Mouse (Mus musculus): ENCODE data around the gene Thada. TPM values are rescaled to one million over a fixed set of nuclear protein-coding genes. Genes with fewer than 3 reads are reported as not detected.
"Not testable (repeated sequence)": the region's sequence is repeated elsewhere in the genome, so short reads cannot be mapped to it uniquely, and the experiment has no call there.

Gene Thada
- total RNA-seq, 2 experiments from 2014 or later = 12.9 to 15.2 TPM

- DNase-seq (ENCODE audit: low spot score in 2 of 2) = peak; percentile 69 to 82
Observed at GRCm38 (mm10) chr17:84188374-84188961, 277.5 kb downstream of the Thada start.

GRCm38 (mm10) chr17:84187727-84188373, 278.2 kb downstream of the Thada start, which contains the start of gene Zfp36l2:
Zfp36l2 (minus strand) TSS chr17:84187947.
- peak; percentile 66 to 85 for DNase-seq (ENCODE audit: low spot score in 2 of 2)

- DNase-seq (ENCODE audit: low spot score in 2 of 2) = not testable (repeated sequence)
Observed at GRCm38 (mm10) chr17:84187264-84187663, 278.7 kb downstream of the Thada start.

DNA sequence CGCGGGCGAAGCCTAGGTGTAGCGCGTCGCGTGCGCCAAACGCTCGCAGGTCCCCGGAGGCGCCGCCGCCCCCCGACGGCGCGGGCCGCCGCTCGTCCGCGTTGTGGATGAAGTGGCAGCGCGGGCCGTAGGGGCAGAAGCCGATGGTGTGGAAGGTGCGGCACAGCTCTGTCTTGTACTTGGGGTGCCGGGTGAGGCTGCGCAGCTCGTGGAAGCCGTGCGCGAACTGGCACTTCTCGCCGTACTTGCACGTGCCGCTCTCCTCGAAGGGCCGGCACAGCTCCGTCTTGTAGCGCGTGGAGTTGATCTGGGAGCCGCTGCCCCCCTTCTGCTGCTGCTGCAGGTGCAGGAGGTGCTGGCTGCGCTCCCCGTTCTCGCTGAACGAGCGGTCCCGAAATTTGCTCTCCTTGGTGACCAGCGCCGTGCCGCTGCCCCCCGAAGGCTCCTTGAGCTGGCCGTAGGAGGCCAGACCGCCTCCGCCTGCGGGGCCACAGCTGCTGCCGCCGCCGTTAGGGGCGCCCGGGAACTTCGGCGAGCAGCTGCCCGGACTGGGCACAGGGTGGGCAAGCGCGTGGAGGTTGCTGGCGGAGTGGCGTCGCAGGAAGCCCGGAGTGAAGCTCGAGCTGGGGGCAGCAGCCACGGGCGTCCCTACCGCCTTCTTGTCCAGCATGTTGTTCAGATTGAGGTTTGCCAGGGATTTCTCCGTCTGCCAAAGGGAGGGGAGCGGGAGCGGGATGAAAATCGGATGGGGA, 279.4 kb downstream of the Thada start:
- DNase-seq (ENCODE audit: low spot score in 2 of 2) = peak in 1 of 2 experiments; percentile 11

DNA sequence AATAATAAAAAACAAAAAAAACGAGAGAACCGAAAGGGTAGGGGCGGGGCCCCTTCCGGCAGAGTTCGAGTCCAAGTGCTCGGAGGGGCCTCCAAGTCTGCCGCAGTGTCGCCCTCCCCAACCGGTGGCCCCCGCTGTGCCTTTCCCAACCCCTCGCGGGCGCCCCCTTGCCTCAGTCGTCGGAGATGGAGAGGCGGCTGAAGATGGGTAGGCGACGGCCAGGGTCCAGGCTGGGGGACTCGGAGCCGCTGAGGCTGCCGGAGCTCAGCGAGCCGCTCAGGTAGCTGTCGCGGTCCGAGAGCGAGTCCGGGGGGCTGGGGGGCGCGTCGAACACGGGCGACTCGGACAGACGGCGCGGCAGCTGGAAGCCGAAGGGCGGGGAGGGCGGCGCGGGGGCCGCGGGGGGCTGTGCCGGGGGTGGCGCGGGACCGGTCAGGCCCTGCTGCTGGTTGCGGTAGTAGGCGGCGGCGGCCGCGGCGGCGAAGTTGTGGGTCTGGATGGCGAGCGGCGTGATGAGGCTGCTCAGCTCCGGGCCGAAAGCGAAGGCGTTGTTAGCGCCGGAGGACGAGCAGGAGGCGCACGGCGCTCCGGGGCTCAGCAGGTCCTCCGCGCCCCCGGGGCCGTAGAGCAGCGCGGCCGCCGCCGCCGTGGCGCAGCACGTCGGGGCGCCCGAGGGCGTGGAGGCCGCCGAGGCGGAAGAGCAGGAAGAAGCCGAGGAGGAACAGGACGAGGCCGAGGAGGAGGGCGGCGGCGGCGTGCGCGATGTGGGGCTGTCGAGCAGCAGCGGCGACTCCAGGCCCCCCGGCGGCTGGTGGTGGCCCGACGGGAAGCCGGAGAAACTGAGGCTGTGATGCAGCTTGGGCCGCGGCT, 280.2 kb downstream of the Thada start:
- no peak for DNase-seq (ENCODE audit: low spot score in 2 of 2)

DNA sequence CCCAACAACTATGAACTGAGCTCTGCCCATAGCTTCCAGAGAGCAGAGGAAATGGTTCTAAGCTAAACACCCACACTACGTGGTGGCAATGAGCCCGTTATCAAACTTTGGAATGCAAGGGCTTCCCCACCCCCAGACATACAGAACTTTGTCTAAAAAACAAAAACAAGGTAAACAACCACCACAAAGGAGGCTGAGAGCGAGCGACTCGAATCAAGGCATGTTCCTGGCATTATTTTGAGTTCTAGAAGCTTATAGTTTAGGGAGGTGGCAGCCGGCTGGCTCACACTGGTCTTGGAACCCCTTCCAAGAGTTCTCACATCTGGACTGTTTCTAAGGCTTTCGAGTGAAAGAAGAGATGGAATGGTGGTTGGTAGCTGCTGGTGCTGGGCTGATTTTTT, 281.0 kb downstream of the Thada start:
- DNase-seq (ENCODE audit: low spot score in 2 of 2) = no peak

DNA sequence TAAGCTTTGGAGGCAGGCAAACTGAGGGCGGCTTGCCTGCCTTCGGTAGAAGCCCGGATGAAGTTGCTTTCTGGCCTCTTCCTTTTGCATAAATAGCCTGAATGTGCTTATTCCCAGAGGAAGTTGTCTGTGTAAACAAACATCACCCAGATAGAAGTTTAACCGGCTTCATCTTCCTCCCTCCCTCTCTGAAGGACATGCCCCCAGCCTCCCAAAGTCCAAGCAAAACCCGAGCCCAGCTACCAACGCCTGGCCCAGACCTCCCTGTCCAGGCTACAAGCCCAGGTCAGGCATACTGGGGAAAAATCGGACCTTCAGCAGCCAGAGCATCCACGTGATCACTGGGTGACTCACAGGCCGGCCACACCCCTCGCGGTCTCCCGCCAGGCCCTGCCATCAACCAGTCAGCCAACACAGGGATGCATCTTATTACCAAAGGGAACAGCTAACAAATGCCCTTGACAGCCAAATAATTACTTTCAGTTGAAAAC, 282.7 kb downstream of the Thada start:
- peak; percentile 63 to 76 for DNase-seq (ENCODE audit: low spot score in 2 of 2)

DNA sequence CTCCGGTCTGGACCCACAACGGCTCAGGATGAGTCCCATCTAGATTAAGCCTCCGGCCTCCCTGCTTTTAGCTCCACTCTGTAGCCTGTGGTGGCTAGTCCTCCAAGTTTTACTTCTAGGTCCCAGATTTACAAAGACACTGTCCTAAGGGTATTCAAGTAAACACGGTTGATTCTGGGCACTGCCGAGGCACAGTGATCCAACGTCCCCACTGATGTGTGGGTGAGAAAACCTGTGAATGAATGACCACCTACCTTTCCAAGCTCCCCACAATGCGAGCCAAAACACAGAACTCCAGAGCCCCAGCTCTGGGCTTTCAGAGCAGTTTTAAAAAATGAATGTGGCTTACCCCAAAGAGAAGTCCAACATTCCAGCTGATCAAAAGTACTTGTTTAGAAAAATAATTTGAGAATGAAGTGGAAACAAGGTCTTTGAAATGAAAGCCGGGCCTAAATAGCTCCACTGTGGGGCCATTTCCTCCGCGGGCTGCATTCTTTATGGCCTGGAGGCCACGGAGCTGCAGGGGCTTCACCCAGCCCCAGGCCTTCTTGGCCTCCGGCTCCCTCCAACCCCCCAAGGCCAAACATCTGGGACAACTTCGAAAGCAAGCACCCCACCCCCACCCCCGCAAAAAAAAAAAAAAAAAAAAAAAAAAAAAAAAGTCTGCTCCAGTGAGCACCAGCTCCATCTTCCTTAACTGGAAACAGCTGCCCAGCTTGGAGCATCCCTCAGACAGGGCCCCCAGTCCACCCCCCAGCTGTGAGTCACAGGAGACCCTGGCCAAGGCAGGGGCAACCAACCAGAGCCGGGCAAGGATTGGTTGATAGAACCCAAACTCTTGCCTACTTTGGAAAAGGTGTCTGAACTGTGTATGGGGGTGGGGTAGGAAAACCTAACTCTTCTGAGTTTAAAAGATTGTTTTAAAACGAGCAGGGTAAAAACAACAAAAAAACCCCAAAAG, 283.4 kb downstream of the Thada start:
- DNase-seq (ENCODE audit: low spot score in 2 of 2) = no peak

- no peak for DNase-seq (ENCODE audit: low spot score in 2 of 2)
Observed at GRCm38 (mm10) chr17:84181502-84182310, 284.3 kb downstream of the Thada start.

- DNase-seq (ENCODE audit: low spot score in 2 of 2) = no peak
Observed at GRCm38 (mm10) chr17:84180715-84181501, 285.1 kb downstream of the Thada start.

DNA sequence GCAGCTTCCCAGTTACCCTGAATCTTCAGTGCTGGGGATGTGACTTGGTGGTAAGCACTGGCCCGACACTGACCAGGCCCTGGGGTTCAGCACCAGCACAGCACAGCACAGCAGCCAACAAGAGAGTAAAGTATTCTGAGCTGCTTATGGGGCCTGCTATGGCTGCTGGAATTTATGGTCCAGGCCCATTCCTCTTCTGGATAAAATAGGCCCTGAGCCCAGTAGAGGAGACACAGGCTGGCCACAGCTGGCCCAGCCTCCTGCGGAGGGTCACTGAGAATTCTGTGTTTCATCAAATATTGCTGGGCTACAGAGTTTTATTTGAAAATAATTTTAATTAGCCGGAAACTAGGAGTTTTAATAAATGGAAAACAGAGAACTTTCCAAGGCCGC, 286.0 kb downstream of the Thada start:
- DNase-seq (ENCODE audit: low spot score in 2 of 2) = no peak

- no peak for DNase-seq (ENCODE audit: low spot score in 2 of 2)
Observed at GRCm38 (mm10) chr17:84179026-84179972, 286.7 kb downstream of the Thada start.

- DNase-seq (ENCODE audit: low spot score in 2 of 2) = no peak
Observed at GRCm38 (mm10) chr17:84177481-84177880, 288.5 kb downstream of the Thada start.

DNA sequence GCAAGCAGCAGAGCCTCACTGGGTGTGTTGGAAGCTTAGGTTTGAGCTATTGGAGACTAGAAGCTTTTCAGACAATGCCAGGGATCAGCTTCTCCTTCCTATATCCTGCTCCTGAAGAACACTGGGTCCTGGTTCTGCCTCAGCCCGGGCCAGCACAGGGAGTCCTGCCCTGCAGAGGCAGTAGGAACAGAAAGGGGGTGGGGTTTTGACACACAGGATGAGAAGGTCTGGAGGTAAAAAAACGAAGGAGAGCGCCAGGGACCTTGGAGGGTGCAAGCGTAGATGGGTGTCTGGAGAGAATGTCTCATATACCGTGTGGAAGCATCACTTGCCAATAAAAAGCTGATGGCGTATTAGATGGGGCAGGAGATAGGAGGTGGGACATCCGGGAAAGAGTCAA, 289.6 kb downstream of the Thada start:
- no peak for DNase-seq (ENCODE audit: low spot score in 2 of 2)

- DNase-seq (ENCODE audit: low spot score in 2 of 2) = no peak
Observed at GRCm38 (mm10) chr17:84175196-84175595, 290.8 kb downstream of the Thada start.

GRCm38 (mm10) chr17:84167377-84167776, 298.6 kb downstream of the Thada start:
- DNase-seq (ENCODE audit: low spot score in 2 of 2) = no peak

All from layer of hippocampus, adult 18-20 months (tissue).